Mouse (Mus musculus): ENCODE measurements around the gene Lsm12.
A peak's percentile ranks its signal among the peaks of the same experiment; 100 is the strongest.
"Not testable (repeated sequence)": the region's sequence is repeated elsewhere in the genome, so short reads cannot be mapped to it uniquely, and the experiment has no call there.

Lsm12 gene

GRCm38 (mm10) chr11:102186235-102186634, 1.1 kb upstream of the Lsm12 start:
- no peak for DNase-seq (ENCODE audit: low spot score in 2 of 2)

GRCm38 (mm10) chr11:102185677-102186076, 581 bp upstream of the Lsm12 start:
- no peak for DNase-seq (ENCODE audit: low spot score in 2 of 2)

GRCm38 (mm10) chr11:102184253-102184645, 847 bp downstream of the Lsm12 start:
- DNase-seq (ENCODE audit: low spot score in 2 of 2), result no peak

DNA sequence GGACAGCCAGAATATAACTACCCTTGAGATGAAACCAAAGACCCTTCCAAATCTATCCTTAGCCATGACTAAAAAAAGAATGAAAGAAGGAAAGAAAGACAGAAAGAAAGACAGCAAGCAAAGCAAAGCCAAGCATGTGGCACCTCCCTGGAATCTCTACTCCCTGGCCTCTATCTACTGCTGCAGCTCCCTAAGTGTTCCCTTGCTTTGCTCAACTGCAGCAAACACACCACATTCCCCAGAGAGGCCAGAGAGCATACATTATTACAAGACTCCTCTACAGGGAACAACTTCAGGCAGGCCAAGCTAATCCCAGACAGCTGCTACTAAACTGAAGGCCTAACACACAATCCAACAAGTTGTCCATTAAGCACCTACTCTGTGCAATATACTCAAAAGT, 5.3 kb downstream of the Lsm12 start:
- DNase-seq (ENCODE audit: low spot score in 2 of 2), result no peak

DNA sequence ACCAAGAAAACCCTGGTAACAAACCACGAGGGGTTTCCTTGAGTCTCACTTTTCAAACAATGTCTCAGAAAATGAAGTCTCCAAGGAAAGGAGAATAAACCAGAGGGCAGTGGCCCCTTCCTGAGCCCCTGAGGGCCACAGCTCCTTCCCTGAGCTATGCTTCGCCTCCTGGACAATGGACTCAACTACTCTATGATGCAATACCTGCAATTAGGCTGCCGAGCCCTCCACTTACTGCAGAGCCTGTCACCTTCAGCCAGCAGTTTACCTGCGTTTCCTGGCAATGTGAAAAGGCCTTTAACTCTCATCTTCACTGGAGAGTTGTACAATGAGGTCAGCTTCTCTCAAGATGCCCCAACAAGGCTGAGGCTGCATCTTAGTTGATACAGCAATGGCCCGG, 16.4 kb downstream of the Lsm12 start:
- DNase-seq (ENCODE audit: low spot score in 2 of 2), result no peak

DNA sequence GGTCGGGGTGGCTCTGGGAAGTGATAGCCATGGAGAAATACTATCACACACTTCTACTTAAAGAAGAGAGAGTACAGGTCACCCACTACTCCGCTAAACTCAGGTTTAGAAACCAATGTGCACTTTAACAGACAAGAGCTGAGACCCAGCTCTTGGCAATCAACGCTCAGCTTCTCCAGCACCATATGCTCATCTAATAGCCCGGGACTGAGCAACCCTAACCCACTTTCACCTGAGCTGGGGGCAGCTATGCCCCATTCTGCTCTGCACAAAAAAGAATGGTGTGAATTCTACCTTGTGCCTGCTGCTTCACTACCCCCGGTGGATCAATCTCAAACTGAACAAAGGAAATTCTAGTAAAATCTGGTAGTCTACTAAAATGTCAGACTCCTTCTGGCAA, 17.6 kb downstream of the Lsm12 start:
- no peak for DNase-seq (ENCODE audit: low spot score in 2 of 2)

DNA sequence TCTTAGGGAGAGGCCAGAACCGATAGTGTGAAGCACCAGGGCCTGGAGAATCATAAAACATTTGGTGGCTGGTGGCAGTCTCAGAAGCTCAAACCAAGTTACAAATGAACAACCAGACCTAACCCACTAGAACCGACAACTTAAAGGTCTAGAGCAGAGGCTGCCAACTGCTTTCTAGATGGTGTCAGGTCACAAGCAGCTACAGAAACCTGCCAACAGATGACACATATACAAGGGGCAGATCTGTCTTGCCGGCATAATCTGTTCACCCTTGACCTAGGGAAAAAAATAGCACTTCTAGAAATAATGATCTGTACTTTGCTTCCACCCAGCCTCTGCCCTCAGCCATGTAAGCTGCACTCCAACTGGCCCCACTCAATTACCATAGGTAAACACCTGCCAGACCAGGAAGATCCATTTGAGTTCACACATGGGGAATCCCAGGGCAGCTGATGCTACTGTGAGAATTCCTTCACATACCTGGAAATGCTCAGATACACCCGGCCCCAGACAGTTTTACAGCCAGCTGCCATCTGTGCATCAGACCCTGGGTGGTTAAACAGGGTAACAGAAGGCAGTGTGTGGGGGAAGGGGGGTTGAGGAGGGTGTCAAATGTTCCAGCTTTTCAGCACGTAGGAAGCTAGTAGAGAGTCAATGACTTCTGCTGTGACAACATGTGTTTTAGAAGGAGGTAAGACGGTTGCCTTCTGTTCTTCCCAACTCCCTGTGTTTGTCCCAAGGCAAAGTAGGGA, 18.9 kb downstream of the Lsm12 start:
- no peak for DNase-seq (ENCODE audit: low spot score in 2 of 2)

GRCm38 (mm10) chr11:102159781-102160180, 25.3 kb downstream of the Lsm12 start:
- DNase-seq (ENCODE audit: low spot score in 2 of 2), result no peak

- not testable (repeated sequence) for DNase-seq (ENCODE audit: low spot score in 2 of 2)
Measured at GRCm38 (mm10) chr11:102158024-102158423, 27.1 kb downstream of the Lsm12 start.

DNA sequence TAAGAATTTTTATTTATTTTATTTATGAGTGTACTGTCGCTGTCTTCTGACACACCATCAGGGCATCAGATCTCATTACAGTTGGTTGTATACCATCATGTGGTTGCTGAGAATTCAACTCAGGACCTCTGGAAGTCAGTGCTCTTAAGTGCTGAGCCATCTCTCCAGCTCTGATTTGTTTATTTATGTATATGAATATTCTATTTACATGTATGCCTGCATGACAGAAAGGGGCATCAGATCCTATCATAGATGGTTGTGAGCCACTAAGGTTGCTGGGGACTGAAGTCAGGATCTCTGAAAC, 28.4 kb downstream of the Lsm12 start:
- DNase-seq (ENCODE audit: low spot score in 2 of 2), result no peak

- peak; percentile 94 to 95 for DNase-seq (ENCODE audit: low spot score in 2 of 2)
Measured at GRCm38 (mm10) chr11:102156039-102156785, 28.9 kb downstream of the Lsm12 start, which contains the start of gene Tmem101. Gene Tmem101 (minus strand): TSS chr11:102156404.

GRCm38 (mm10) chr11:102147213-102147989, 37.7 kb downstream of the Lsm12 start:
- no peak for DNase-seq (ENCODE audit: low spot score in 2 of 2)

GRCm38 (mm10) chr11:102146531-102146930, 38.6 kb downstream of the Lsm12 start:
- no peak for DNase-seq (ENCODE audit: low spot score in 2 of 2)

DNA sequence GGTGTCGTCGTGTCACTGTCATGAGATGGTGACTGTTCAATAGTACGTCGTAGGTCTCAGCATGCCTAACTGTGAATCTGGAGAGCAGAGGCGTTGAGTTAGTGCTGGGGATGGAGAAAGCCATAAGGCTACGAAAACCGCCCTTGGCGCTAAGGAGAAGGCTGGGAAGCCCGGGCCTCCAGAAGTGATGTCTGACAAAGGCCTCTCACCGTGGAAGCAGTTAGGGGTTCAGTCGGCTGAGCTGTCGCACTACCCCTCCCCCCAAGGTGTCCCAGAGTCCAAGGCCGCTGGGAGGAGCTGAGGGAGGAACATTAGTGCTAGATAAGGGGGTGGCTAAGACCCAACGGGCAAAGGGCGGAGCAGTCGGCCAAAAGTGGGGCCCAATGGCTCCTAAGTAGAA, 39.1 kb downstream of the Lsm12 start:
- no peak for DNase-seq (ENCODE audit: low spot score in 2 of 2)

GRCm38 (mm10) chr11:102145471-102146001, 39.6 kb downstream of the Lsm12 start, which contains the start of gene Nags:
Gene Nags (plus strand): TSS chr11:102145513.
- no peak for DNase-seq (ENCODE audit: low spot score in 2 of 2)

DNA sequence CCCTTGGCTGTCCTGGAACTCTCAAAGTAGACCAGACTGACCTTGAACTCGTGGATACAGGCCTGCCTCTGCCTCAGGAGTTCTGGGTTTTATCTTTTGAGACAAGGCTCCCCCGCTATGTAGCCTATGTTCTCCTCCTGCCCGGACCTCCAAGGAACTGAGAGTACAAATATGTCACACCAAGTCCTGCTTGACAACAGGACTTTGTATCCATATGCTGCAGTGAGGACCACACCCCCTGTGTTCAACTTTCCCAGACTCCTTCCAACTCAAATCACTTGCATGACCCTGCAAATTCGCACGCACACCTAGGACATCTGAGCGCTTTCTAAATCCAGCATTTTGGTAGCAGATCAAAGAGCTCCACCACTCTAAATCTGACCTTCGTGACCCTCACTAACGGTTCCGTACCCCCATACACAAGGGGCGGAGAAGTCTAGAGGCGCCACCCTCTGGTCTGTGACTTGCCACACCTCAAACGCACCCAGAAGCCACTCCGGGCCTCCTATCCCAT, 40.1 kb downstream of the Lsm12 start:
- DNase-seq (ENCODE audit: low spot score in 2 of 2), result no peak

DNA sequence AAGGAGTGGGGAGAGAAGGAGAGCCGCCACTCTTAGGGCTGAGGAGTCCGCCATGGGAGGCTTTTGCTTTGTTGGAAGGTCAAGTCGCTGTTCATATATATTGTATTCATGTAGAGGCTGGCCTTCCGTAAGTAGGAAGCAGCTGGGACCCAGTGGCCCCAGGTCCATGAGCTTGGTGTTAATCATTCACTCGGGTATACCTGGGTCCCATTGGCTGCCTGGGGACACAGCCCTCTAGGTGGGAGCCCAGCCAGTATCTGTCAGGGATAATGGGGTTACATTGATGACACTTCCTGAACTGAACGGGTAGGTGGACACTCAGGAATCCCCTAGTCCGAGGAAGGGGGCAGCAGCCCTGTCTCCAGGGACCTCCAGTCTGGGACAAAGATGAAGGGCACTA, 42.7 kb downstream of the Lsm12 start:
- no peak for DNase-seq (ENCODE audit: low spot score in 2 of 2)

DNA sequence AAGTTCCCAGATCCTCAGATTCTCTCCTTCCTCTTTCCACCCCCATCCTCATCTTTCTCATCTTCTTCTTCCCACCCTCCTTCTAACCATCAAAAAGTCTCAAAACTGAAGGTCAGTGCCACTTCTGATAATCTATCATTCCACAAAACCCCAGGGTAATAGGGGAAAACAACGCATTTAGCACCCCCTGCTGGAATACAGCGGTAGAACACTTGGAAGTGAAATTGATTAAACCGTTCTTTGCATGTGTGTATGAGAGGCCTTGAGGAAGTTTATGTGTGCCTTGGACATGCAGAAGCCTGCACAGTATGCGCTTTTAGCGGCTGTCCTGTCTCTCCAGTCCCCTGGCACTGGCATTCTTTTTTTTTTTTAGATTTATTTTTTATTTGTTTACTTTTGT, 44.6 kb downstream of the Lsm12 start:
- peak in 1 of 2 experiments; percentile 66 for DNase-seq (ENCODE audit: low spot score in 2 of 2)

DNA sequence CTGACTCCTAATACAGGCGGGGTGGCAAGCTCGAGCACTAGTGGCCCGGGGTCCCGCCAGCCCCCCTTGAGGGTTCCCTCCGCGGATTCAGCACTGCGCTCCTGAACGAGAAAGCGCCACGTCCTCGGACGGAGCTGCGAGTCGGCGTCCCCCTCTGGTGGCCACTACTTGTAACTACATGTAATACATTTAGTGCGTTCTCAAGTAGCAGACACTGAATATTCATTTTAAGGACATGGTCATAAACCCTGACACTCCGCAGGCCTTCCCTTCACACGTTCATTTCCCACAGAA, 46.7 kb downstream of the Lsm12 start:
- DNase-seq (ENCODE audit: low spot score in 2 of 2), result peak; percentile 78

DNA sequence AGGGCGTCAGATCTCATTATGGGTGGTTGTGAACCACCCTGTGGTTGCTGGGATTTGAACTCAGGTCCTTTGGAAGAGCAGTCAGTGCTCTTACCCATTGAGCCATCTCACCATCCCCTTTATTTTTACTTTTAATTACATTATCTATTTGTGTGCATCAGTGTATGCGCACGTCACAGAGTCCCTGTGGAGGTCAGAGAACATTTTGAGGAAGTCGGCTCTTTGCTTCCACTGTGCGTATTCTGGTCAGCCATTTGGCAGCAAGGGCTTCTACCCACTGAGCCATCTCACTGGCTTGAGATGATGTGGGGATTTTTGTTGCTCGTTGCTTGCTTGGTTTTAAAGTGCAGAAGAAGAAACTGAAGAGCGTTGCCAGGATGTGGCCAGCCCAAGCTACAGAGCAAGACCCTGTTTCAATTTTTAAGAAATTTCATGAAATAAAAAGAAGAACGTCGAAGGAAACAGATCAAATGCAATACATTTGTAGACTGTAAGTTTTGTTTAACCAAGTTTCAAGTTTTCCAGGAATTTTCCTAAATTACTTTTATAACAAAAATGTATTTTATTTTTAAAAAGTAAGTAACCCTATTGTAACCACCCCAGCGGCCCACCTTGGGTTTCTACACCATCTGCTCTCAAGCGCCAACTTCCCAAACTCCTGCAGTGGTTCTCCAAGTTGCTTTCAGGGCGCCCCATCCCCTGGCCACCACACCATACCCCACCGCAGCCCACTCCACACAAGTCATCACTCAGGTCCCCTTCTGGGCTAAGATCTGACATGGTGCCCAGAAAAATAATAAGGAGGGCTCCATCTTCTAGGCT, 47.3 kb downstream of the Lsm12 start:
- no peak for DNase-seq (ENCODE audit: low spot score in 2 of 2)

- DNase-seq (ENCODE audit: low spot score in 2 of 2), result no peak
Measured at GRCm38 (mm10) chr11:102134516-102134915, 50.6 kb downstream of the Lsm12 start.
